Mouse (Mus musculus) urinary bladder, postnatal 4 days (tissue): ENCODE results near the gene Tbx21.

Experiments
- DNase-seq, 2 experiments: peaks; one replicate each; pipeline ENCODE4 v3.0.0; 2021 to 2022; ENCODE audit warnings: low spot score in 2 of 2

Gene Tbx21

DNA sequence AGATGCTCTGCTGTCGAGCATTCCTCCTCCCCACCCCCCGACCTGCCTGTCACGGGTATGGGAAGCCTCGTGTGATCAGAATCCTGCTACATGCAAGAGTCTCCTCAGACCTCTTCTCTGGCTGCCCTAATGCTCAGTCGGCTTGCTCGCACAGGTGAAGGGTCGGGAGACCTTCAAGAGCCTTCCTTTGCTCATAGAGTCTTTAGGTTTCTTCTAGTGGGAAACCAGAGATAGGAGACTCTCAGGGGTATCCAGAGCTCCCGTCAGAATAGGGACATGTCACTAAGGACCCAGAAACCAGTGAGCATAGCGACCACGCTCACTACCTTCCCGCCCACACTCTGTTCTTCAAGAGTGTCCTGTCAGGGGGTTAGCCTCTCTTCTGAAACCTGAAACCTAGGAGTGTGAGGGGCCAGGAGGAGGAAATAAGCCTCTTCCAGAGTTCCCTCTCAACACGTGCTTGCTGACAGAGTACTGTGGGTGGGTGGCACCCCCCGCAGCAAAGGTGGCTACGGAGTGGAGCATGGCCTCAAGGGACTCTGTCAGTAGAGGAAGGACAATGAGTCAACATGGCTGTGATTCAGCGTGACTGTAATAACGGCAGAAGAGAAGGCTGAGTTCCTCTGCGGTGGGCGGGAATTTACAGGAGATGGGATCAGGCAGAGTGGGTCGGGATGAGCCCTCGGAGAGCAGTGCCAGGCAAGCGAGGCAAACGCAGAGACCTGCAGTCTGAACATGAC is 31.6 kb downstream of the Tbx21 start:
- no peak for DNase-seq

DNA sequence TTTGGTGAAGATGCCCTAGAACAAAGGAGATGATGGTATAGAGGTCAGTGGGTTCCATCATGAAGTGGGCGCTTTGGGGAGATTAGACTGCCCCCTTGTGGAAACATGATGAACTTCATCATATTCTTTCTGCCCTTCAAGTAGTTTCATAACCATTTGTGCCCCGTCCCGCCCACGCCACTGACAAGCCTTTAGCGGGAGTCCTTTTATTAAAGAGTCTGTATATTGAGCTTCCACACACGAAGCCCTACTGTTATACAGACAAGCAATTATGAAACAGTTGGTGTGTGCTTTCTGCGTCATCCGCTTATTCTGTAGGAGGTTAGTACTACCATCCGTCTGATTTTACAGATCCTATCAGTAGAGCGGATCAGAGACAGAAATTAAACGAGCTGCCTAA is 32.2 kb downstream of the Tbx21 start:
- DNase-seq: no peak

DNA sequence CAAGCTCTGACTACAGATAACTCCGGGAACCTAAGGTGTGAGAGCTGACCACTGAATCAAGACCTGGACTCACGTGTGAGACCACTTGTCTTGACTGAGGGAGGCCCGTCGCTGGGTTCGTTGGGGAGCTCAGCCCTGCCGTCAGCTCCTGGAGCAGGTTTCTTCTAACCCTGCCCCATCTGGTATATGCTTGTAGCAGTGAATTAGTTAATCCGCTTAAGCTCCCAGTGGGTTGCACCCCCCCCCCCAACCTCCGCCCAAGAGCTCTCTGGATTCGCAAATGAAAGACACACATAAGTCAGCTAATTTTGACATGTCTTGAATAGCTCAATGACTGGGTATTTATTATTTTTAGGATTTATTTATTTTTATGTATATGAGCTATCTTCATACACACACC is 34.8 kb downstream of the Tbx21 start:
- no peak for DNase-seq

DNA sequence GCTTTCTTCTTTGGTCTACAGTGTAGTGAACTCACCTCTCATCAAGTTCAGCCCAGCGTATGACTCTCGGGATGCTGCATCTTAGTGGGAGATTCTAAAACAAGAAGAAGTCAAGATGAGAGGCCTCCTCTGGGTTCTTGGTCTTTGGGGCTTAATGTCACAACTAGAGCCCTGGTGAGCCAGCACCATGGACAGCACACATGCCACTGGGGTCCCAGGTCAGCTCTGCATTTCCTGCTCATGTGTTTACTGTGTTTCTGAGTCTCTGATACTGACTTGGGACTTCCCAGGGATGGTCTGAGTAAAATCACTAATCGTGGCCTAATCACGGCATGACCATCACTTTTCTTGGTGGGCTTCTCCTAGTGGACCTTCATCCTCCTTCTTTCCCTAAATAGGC is 36.4 kb downstream of the Tbx21 start:
- DNase-seq: no peak

DNA sequence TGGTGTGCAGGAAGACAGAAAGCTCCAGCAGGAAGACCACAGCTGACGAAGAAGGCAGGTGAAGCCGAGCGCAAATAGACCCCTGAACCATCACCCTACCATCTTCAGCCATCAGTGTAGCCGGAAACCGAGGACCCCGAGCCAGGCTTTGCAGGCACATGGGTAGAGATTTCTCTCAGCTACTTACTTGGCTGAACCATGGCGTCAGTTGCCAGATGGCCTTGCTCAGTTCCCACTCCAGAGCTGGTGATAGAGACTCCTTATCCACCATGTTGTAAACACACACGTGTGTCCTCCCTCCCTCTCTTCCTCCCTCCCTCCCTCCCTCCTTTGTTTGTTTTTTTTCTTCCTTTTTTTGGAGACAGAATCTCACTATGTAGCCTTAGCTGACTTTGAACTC is 40.9 kb downstream of the Tbx21 start:
- no peak for DNase-seq

DNA sequence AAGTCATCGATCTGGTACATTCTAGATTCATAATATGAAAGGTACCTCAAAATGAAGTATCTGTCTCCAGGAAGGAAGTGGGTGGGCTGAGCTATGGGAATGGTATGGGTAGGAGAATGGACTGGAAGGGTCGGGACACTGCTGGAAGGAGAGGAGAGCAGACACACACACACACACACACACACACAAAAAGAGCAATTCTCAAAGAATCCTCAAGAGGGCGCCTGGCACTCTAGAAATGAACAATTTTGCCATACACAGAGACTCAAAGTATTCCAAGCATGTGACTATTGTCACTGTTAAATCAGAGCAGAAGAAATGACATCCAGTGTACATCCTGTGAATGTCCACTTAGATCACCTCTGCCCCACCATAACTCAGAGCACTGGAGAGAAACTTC is 42.6 kb downstream of the Tbx21 start:
- DNase-seq: no peak

DNA sequence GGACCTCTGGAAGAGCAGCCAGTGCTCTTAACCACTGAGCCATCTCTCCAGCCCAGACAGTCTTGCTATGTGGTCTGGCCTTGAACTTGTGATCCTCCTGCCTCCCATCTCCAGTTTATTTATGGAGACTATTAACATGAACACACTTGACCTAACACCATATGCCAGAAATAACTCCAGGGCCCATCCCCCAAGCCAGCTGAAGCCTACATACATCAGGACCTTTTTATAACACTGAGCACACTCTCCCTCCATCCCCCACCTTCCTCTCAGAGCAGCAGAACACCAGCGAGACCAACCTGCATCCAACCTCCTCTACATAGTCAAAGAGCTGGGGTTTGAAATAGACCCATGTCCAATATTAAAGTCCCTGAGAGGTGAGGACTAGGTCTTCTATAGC is 44.0 kb downstream of the Tbx21 start:
- no peak for DNase-seq

DNA sequence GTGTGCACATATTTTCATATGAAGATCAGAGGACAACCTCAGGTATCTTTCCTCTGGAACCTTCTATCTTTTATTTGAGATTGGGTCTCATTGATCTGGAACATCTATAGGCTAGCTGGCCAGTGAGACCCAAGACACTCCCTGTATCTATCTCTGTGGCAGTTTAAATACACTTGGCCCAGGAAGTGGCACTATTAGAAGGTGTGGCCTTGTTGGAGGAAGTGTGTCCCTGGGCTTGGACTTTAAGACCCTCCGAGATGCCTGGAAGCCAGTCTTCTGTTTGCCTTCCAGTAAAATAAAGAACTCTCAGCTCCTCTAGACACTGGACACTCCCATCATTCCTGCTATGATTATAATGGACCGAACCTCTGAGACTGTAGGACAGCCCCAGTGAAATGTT is 45.4 kb downstream of the Tbx21 start:
- no peak for DNase-seq

DNA sequence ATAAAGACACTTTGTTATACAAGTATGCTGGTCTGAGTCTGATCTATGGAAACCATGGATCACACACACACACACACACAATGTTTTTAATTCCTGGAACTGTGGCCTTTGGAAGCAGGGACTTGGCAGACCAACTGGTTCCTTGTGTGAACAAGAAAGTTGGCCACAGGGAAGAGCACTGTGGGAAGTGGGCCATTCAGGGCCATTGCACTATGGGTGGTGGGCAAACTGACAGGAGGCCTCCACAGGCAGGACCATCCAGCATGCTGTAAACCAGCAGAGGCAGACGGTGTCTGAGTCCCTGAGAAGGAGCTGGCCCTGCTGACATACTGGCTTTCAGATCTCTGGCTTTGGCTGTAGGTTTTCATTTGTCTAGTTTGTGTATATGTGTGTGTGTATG is 45.8 kb downstream of the Tbx21 start:
- DNase-seq: no peak

DNA sequence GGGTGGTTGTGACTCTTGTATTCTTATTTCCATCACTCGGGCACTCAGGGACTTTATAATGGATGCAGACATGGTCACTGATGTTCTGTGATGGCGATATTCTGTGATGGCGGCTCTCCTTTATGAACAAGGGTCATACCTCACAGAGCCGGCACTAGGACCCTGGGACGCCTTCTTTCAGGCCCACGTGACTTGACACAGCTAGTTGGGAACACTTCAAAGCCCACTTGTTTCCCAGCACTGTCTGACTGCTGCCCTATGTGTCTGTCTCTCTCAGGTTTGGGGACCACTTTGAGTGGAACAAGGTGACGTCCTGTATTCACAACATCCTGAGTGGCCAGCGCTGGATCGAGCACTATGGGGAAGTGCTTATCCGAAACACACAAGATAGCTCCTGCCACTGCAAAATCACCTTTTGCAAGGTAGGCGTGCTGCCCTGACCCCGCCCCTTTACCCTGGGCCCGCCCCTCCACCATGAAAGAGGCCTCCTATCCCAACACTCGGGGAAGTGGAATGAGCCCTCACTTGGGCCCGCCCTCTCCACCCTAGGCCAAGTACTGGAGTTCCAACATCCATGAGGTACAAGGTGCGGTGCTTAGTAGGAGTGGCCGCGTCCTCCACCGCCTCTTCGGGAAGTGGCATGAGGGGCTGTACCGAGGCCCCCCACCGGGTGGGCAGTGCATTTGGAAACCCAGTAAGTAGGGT is 48.3 kb downstream of the Tbx21 start:
- no peak for DNase-seq

DNA sequence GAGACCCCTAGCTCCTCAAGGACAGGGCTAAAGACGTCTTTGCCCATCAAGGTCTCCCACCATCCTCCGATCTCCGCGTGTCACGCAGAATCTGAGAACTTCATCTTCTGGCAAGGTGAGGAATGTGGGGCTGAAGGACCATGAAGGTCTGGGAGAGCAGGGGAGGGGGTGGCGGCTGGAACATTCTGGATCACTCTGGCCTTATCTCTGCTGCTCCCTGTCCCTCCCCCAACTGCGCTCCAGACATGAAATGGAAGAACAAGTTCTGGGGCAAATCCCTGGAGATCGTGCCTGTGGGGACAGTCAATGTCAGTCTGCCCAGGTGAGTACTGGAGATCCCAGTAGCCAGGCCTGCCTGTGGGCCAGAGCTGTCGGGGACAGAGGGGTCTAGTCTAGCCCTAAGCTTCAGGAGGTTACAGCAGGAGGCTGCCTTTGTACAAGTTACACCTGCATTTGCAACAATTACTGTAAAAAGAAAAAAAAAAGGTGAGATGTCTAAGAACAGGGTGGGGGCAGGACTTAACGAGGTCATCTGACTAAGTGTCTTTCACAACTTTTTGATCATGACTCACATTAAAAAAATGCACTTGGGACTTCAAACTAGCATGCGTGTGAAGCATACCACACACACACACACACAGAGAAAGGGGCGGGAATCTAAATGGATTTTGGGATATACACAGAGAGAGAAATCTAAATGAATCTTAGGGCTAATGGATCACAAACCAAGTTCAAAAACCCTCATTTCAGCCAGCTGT is 49.4 kb downstream of the Tbx21 start:
- no peak for DNase-seq

DNA sequence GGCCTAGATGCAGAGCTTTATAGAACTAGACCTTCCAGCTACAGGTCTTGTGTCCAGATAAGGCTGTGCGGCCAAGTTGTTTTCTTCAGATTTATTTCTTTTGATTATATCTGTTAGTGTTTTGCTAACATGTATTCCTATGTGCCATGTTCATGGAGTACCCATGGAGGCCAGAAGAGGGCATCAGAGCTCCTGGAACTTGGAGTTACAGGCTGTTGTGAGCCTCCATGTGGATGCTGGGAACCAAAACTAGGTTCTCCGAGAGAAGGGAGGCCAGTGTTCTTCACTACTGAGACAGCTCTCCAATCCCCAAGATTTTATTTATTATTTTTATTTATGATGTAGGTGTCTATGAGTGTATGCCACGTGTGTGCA is 51.2 kb downstream of the Tbx21 start:
- no peak for DNase-seq

DNA sequence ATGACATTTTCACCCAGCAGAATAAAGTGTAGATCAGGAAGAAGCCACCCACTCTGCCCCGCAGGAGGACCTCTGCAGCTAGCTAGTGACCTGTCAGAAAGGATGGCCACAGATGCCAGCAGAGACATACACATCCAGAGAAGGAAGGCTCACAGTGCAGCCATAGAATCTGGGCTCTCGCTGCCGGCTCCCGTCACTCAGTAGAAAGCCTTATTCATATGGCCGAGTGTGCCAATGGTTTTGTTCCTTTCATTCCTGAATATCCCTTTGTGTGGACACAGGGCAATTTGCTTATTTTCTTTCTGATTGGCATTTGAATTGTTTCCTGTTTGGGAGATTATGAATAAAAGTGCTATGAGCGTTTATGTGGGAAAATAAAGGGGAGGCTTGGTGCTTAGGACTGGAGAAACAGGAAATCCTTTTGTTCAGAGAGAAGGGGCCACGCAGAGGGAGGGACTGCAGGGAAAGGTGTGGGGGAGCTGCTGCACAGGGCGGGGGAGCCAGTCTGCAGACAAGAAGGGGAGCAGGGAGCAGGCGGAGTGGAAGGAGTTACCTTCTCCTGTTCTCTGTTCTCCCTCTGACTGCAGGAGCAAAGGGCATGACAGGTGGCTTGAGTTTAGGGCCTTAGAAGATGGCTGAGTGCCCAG is 51.7 kb downstream of the Tbx21 start:
- DNase-seq: no peak

DNA sequence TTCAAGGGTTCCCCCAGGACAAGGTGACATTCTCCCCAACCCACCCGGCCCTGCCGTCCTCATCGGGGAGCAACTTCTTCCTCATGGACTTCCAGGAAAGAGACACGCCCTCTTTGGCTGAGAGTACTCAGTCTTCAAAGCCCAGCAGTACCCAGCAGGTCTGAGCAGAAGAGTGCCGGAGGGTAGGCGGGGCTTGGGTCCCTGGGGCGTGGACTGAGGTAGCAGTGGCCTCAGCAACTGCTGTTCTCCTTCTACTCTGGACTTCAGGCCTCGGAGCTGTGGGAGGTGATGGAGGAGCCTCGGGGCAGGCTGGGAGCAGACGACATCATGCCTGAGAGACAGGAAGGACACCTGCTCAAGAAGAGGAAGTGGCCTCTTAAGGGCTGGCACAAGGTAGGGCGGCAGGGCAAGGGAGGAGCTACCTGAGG is 62.9 kb downstream of the Tbx21 start:
- no peak for DNase-seq

DNA sequence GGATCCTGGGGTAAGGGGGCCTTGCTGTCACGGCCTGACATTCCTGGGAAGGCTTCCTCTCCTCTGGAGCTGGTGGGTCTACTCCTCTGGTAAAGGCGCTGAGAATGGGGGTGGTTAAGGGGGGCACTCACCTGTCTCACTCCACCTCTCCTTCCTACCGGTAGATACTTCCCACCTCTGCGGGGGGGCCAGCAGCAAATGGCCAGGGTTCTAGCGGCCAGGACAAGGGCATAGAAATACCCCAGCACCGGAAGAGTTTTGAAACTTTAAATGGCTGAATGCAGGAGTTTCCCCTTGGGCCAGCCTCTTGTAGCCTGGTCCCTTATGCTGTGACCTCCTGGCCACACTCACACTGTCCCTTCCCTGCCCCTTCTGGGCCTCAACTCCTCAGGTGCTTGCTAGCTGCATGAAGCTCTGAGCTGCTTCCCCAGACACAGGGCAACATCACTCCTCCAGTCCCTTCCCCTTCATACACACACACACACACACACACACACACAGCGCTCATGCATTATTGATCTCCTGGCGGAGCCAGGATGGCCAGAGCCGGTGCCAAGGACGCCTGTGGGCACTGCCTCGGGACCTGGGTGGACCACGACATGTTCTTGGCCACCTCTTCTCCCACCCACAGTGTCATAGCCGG is 64.1 kb downstream of the Tbx21 start:
- no peak for DNase-seq

DNA sequence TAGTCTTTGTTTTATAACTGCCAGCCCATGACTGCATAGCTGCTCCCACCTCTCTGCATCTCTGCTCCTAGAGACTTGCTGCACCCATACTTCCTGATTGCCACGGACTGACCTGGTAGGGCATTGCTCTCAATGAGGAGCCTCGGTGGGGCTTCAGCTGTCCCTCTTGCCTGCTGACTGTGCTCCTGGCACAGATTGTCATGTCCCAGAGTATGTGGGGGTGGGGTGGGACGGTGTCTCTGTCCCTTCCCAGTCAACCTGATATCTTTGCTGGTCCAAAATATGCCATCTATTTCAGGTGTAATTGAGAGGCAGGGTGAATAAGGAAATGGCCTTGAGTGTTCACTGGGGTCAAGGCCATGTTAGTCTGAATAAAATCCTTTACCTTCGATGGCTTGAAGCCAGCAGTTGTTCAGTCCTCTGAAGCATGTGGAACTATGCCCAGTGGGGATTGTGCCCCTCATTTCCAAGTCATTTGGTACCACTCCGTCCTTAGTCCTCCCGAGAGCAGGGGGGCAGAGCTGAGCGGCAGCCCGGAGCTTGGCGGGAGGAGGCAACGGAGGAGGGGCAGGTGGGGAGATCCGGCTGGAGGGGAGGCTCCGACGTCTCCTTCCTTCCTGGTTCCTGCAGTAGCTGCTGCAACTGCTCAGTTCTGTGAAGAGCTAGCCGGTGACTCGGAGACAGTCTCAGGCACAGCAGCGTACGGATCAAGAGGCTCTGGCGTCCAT is 64.8 kb downstream of the Tbx21 start, which contains the start of gene Osbpl7:
TSS of gene Osbpl7 (plus strand) at position 413 of the 728 bp plus-strand sequence.
- DNase-seq: peak; percentile 72 to 79

DNA sequence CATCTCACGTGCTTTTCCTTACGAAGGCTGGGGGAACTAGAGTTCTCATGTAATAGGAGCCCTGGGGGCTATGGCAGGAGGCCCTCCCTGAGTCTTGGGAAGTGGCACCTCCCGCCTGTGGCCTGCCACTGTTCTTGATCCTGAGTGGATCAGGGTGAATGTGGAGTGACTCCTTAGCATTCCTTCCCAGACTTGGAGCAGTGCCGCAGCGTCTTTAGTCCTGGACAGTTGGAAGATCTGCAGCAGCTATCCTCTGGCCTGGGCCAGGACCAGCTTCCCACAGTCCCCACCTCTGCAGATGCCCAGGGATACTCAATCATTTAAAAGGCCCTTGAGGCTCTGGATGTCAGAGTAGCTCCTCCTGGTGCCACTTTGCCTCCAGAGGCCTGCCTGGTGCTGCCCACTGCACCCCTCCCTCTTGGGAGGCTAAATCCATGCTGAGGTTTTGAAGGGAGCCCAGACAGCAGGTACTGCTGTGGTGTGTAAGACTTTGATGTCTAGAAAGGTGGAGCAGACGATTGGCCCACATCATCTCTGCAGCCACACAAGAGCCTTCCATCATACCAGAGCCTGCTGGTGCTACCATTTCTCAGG is 65.5 kb downstream of the Tbx21 start:
- DNase-seq: no peak

DNA sequence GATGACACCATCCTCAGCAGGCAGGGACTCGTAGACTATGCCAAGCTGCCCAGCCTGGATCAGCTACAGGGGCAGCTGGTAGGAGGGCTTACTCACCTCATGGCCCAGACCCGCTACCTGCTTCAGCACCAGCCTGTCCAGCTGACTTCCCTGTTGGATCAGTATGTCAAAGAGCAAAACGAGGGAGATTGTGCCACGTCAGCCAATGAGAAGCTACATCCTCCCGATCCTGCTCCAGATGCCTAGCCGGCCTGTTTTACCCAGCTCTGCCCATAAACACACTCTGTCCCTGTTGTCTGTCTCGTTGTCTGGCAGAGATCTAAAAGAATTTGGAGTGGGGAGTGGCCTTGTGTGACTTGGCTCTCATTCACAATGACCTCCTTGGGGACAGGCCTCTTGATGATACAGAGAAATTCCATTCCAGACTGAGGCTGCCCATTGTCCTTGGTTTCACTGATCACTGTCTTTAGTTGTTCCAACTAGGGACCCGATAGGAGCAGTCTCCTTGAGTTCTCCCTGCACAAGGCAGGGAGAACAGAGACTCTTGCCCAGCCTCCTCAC is 67.0 kb downstream of the Tbx21 start:
- no peak for DNase-seq
